Mouse (Mus musculus) megakaryocyte-erythroid progenitor cell, adult 5-6 weeks (primary cell): ENCODE results near the gene Ddx31. TPM values are rescaled to one million over a fixed set of nuclear protein-coding genes. Genes with fewer than 3 reads are reported as not detected.

ENCODE experiments used
- ATAC-seq: replicated peaks from 2 replicates; pipeline ENCODE4 v1.8.0; 2016; ENCODE audit warnings: mild to moderate bottlenecking, inconsistent platforms; ENCODE audit not compliant: severe bottlenecking, poor library complexity, low FRiP score, low TSS enrichment
- total RNA-seq, 2 experiments: library from RNA; stranded (forward) in 1 of 2; stranded (reverse) in 1 of 2; fragments of 200-1000, 215-1000 nt in 1 of 2; fragments of >200 nt in 1 of 2; fragmentation: Nextera tagmentation in 1 of 2; gene quantifications; 2 replicates each; pipeline ENCODE4 v1.2.3; 2014 to 2017

Gene Ddx31
- total RNA-seq, 2 experiments from 2014 or later: 10.6 to 12.7 TPM

DNA sequence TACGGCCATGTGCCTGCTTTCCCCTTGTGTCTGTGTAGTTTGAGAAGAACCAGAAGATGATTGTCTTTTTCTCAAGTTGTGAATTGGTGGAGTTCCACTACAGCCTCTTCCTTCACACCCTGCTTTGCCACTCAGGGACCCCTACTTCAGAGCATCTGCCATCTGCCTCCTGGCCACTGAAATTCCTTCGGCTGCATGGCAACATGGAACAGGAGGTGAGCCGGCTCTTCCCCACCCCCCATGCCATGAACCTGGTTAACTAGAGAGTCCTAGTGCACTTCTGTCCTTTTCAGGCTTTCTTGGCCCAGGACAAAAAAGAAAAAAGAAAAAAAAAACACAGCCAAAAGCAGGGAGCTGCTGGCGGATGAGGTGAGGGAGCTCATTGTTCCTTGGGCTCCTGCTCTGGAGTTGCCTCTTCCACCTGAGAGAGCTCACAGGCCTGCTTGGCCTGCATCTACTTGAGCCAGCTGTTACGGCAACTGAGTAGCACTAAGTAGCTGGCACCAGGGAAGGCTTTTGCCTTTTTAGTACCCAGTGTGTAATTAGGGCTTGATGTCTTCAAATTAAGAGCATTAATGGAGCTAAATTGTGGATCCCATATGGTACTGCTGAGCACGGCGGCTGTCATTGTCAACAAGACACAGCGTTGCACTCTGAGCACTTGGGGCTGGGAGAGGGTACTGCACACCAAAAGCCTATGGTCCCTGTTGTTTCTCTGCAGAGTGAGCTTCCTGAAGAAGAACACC, 20.6 kb downstream of the Ddx31 start:
- ATAC-seq: no peak

DNA sequence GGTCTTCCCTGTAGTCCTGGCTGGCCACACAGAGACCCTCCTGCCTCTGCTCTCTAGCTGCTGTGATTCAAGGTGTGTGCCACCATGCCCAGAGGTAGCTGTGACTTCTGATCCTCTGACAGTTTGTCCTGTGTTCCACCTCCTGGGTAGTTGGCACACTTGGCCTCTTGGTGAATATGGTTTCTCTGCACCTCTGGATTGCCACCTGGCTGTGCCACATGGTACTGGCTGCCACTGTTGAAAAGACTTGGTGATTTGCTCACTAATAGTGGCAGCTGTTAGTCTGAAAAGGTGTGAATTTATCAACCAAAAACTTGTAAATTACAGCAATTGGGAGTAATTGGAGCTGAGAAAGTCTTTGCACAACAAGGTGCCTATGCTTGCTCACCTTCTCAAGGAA, 23.7 kb downstream of the Ddx31 start:
- ATAC-seq: no peak

DNA sequence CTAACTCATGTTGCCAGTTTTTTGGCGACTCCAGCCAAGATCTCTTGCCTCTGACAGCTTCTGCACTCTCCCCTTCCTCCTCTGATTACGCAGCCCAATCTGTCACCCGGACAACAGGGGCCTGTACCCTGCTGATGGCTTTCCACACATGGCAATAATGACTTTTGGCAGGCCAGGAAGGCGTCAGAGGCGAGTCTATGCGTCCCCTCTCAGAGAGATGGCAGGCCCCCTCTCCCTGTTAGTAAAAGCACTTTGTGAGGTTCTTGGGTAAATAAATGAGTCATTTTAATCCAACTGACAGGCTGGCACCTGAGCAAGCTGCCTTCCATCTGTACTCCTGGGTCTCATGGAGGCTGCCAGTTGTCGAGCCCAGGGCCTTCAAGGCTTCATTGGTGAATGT, 27.3 kb downstream of the Ddx31 start:
- no peak for ATAC-seq

DNA sequence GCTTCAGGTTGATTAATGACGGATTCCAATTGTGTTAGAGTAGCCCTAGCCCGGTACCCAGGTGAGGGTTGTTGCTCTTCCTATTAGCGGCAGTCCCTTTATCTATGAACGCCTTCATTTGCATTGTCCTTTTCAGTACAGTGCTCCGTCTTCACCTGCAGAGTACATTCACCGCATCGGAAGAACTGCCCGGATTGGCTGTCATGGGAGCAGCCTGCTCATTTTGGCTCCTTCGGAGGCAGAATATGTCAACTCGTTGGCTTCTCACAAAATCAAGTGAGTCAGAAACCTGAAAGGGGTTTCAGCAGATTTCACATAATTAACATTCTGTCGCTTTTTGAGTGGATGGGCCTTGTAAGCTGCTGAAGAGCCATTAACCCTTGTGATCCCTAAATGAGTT, 35.3 kb downstream of the Ddx31 start:
- ATAC-seq: no peak

DNA sequence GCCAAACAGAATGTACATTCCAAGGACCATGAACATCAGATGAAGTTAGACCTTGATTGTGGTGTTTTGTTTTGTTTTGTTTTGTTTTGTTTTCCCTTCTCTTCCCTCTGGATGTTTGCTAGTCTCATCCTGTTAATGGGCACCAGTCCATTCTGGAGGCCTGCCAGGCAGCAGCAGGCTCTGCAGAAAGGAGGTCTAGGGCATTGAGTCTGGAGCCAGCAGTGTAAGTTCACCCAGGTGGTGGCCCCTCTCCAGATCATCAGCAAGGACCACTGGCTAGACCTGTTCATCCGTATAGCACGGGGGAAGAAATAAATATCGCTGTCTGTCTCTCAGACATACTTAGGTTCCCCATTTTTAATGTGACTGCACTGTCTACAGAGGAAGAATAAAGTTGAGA, 41.1 kb downstream of the Ddx31 start:
- ATAC-seq: no peak

DNA sequence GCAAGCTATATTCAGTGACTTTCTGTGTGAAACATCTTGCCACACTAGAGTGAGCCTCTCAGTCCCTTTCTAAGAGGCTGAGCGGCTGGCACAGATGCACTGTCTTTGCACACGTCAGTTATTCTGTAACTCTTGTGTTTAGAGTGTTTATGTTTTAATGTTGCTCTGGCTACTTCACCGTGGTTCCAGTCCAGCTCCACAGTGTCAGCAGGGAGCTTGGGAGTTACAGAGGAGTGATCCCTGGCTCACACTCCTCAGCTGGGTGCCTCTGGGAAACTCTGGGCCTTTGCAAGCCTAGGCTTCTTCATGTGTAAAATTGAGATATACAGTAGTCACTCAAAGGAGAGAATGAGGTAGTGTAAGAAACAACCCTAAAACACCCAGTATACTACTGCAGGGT, 41.8 kb downstream of the Ddx31 start:
- ATAC-seq: no peak

DNA sequence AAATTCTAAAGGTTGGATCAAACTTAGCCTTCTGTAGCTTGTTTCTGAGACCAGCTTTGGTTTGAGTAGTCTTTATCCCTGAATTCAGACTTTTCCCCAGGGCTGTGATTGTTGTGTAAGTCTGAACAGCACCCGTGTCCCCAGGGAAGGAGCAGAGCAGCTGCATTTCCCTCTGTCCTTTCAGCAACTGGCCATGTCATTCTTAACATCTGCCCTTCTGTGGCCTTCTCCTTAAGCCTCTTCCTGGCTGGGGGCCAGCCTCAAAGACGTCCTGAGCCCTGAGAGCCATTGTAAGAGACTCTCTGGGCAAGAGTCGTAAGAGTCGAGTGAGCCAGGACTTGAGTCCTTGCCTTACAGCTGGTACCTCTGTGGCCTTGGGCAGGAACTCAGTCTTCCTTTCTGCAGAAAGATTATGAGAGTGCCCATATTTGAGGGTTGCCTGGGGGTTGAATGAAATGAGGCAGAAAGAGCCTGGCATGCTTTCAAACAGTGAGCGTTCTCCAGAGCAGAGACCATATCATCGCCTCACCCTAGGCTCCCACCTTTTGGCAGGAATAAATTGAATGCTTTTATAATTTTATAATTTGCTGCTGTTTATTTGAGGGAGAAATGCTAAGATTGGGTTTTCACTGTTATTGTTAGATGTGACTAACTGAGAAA, 42.8 kb downstream of the Ddx31 start:
- ATAC-seq: no peak

DNA sequence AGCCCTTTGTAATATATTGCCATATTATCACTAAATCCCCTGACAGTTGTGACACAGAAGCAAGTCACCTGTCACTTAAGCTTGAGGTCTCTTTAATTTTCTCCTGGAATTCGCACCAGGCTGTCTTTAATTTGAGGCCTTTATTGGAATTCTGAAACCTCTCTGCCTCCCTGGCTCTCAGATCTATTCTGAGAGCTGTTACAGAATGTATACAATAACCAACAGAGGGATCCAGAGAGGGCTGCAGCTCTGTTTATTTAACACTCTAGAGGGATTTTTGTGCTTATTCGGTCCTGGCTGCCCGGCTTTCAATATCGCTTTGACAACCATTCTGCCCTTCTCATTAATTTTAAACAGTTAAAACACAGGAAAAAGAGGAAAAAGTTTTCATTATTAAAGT, 44.7 kb downstream of the Ddx31 start:
- no peak for ATAC-seq

DNA sequence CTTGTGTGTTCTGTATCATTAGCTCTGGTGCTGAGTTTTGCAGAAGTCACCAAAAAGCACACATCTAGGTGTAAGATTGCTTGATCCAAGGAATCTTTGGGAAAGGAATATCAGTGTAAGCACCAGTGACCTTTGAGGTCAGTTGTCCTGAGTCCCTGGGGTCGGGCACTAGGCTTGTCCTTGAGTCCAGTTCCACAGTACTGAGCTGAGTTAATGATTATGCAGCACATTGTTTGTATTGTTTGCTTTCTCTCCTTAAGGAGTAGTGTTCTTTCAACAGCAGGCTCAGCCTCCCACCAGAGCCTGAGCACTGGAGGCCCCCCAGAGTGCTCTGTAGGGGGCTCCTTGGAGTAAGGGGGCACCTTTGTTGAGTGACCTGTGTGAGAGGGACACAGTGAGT, 52.6 kb downstream of the Ddx31 start:
- no peak for ATAC-seq

DNA sequence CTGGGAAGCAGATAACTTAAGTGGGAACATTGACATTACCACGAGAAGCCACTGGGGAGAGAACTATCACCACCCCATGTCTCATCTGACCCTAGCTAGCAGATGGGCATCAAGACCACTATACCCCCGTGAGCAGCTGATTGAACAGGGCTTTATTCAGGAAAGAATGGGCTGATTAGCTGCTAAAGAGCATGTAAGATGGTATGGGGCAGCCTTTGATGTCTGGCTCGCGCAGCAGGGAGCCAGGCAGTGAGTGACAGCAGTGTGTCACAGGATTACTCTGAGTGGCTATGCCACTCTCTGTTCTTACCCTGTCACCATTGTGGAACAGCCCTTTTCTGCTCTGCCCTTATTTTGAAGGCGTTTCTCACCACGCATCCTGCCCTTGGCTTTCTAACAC, 53.3 kb downstream of the Ddx31 start:
- no peak for ATAC-seq

DNA sequence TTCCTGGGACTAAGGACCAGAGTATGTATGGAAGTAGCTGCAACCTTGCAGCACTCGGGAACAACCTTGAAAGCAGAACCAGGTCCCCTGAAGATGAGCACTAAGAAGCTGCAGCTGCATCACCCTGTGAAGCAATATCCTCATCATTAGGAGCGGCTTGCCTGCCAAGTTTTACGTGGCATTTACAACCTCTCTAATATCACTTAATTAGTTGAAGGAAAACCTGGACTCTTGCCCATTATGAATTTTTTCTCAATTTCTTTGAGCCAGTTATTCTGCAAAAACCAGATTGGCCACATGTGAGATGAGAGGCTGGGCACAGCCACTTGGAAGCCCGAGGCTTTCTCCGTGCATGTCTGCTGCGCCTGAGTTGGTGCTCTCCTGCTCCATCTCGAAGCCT, 55.7 kb downstream of the Ddx31 start:
- ATAC-seq: no peak

DNA sequence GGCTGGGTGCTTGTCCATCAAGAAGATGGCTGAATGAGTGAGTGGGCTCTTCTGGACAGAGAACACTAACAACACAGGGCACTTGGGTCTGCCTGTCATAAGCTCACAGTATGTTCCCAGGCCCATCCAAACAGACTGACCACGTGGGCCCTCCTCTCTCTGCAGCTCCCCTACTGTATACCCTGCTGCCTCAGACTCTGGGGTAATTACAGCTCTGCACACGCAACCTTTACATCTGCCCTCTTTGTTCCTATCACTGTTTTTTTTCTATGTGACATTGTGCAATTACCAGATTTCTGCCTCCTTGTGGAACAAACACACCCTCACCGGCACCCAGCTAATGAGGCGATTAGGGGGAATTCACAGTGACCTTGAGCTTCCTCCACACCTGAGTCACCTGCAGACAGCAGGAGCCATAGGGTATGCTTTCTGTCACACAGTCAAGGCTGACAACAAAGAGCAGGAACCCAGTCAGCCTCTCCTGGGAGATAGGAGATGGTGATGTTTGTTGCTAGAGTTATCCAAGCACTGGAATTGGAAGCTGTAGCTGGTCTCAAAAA, 57.2 kb downstream of the Ddx31 start:
- no peak for ATAC-seq

DNA sequence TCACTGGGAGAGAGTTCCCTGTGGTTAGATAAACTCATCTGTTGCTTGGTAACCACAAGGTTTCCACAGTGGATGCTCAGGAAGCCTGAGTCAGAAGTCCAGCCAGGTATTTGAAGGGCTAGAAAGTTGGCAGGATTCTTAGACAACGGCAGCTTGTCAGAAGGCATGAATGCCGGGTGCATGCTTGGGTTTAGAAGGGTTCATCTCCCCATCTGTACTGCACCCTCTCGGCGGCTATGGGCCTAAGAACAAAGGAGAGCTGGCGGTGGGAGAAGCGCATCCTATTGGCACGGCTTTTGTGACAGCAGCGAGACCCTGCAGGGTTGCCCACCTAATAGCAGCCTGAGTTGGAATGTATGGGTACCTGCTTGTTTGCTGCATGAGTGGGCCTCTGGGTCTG, 62.1 kb downstream of the Ddx31 start:
- no peak for ATAC-seq

DNA sequence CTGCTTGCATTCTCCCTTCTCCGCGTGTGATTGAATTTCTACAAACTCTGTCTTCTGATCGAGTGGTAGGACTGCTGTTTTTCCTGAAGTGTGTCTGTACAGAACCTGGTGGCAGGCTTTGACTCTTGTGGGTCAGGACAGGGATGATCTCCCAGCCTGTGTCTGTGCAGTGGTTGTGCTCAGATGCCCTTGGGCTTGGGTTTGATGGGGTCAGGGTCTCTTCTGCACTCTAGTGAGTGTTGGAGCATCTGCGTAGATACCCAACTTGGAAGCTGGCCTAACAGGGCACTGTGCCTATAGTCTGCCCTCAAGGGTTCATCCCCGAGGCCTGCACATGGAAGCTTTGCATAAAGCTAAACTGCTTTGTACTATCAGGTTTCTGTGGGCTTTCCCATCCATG, 63.7 kb downstream of the Ddx31 start:
- no peak for ATAC-seq

DNA sequence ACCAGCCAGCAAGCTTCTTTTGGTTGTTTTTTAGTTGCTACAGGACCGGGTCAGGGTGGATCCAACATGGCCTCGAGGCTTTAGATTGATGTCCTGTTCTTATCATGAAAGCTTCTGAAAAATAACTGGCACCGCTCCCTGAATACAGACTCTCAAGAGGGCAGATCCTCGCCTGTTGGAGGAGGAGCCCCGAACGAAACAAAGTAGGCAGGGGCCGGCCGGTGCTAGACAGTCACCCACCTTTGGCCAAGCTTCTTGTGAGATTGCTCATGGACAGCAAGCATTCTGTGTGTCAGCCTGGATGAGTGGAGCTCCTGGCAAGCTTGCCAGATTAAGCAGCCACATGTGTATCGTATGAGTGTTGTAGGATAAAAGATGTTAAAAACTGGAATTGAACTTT, 64.6 kb downstream of the Ddx31 start:
- no peak for ATAC-seq

DNA sequence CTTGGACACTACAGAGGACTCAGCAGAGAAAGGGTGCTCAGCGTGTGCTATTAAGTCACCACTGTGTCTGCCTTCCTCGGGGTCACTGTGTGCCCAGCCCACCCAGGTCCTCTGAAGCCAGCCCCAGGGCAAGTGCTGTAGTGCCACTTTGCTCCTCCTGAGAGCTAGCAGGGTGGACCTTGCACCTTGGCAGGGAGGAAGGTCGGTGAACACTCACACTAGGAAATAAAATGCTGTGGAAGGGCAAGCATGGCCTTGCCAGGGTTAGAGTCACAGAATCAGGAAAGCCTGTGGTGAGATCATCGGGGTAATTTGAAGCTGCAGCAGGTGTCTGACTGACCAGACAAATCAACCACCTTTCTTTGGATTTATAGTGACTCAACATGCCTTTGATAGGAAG, 65.4 kb downstream of the Ddx31 start:
- ATAC-seq: no peak

DNA sequence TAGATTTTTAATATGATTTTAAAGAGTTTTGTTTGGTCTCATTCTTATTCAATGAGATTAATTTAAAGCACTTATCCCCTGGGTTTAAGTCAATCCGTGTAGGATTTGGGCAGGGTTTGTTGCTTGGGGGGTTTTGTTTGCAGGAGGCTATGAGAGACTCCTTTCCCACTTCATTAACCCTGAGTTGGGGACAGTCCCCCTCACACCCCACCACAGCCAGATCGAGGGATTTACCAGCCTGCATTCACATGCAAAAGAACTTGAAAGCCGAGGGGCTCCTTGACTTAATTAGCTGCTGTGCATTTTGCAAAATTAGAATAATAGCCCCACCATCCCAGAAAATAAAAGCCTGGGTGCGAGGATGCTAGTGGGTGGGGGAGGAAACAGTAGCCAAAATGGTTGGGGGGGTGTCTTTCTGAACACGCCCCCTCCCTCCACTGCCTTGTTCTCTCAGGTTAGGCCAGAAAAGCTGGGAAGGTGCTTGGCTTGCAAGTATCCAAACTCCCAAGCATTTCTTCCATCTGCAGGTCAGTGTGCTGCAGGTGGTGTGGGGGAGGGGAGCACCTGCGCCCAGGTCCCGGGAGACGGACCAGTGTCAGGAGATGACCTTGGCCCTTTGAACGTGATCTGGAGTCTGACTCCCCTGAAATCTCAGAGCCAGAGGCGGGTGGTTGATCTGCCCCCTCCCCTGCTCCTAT, 67.6 kb downstream of the Ddx31 start:
- no peak for ATAC-seq

DNA sequence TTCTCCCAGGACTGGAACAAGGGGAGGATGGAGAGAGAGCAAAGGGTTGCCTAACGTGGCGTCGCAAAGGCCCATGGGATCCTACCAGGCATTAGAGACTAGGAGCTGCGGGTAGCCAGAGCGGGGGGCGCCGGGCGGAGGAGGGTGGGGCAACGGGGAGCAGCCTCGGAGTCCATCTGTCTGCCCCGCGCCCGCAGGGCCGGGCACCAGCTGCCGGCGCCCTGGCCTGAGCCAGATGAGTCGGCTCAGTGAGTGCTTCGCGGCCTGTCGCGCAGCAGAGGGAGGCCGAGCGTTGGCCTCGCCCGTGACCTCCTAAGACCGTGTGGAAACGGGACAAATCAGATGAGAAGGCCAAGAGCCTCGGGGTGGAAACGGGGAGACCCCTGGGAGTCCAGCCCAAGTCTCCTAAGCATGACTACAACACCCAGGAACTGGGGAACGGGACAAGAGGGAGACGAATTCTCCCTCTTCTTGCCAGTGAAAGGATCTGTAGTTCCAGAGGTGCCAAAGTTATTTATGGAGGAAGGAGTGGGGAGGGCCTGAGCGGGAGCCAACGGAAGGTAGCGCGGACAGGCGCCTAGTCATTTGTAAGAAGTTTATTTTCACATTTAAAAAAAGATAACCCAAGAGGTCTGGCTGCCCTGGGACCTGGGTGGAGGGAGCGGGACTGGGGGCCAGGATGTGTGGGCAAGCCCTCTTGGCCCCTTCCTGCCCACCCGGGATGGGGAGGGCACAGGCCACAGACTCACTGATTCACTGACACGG, 68.4 kb downstream of the Ddx31 start:
- no peak for ATAC-seq

DNA sequence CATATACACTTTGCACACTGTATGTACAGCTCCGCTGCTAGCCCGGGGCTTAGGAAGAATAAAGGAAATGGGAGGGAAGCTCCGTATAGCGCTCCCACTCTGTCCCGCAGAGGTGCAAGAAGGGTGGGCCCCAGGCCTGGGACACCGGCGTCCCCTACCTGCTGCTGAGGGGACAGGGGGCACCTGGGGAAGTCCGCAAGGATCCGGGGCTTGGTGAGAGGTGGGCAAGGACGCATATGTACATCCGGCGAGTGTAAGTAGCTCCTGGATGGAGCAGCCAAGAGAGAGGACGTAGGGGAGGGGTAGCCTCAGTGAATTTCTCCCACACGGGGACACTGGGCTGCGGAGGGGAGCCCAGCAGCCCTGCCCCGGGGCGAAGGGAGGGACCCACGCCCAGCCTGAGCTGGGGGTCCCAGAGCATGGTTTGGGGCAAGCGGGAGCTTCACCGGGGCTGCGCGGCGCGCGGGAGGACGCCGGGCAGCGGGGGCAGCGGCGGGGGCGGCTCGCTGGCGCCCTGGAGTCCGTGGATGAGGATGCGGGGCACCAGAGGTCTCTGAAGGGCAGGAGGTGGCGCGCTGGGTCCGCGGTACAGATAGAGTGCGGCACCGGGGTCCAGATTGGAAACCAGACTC, 69.1 kb downstream of the Ddx31 start:
- no peak for ATAC-seq
